In the genomic region with DNA sequence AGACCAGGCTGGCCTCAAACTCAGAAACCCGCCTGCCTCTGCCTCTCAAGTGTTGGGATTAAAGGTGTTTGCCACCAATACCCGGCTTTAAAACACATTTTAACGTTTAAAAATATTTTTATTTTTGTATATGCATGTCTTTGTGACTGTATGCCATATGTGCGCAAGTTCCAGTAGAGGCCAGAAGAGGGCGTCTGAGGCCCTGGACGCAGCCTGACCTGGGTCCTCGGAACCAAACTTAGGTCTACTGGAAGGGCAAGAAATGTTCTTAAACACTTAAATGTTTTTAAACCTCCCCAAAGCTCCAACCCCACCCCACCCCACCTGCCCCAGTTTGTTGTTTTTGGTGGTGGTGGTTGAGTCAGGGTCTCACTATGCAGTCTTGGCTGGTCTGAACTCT, we compare ENCODE assay signal across 12 mouse cellular contexts. TPM values are rescaled to one million over a fixed set of nuclear protein-coding genes. Genes with fewer than 3 reads are reported as not detected.
DNase-seq lines count a peak whose midpoint lies in the region; ATAC-seq and TF ChIP-seq lines count a peak whose summit lies in the region.
"Had no signal": no experiment of that assay in that cellular context is flagged by ENCODE, and none has a peak within 500 bp of the region (broad histone marks: within the 10 kb centered on the region; RNA-seq: fewer than 3 reads in every experiment).

No protein-coding gene starts in this region.

- TF ChIP-seq CTCF in kidney, postnatal 0 days (IDR thresholded peaks at IDR 0.05; ENCODE audit: low read depth) = peak; percentile 65

- no peak for ATAC-seq in CD4-positive, CD25-positive, alpha-beta regulatory T cell, adult 4 months
- no peak for ATAC-seq in kidney, postnatal 0 days (replicated peaks; ENCODE audit: low FRiP score, low read depth)

- no peak overlapping the region for H3K27ac ChIP-seq in kidney, postnatal 0 days

- WGBS in kidney, postnatal 0 days = 40% methylated on average over 7 of the region's 7 CpGs

- no peak overlapping the region for H3K4me3 ChIP-seq in kidney, postnatal 0 days (replicated peaks; ENCODE audit: low read depth, low read length)

- H3K27me3 ChIP-seq in kidney, postnatal 0 days (ENCODE audit: insufficient read depth, low read length) = no peaks in the 10 kb centered on the region

- H3K9me3 ChIP-seq in kidney, postnatal 0 days (replicated peaks; ENCODE audit: low read length) = no peaks in the 10 kb centered on the region

- H3K4me2 ChIP-seq in kidney, postnatal 0 days (ENCODE audit: low read length) = no peak overlapping the region

- DNase-seq in CD4-positive, CD25-positive, alpha-beta regulatory T cell, adult 2 months (ENCODE audit: low read depth, low spot score) = peak; percentile 26
- no peak for DNase-seq in kidney, postnatal 0 days (ENCODE audit: low spot score)
- no peak for DNase-seq in kidney, postnatal 25 days
- peak; percentile 45 for DNase-seq in retina, embryonic 14.5 days (ENCODE audit: low spot score)
- DNase-seq in retina, postnatal 1 day = no peak
- no peak for DNase-seq in T-cell, adult 2 months (ENCODE audit: low spot score)
- DNase-seq in ovary, postnatal 36 days (ENCODE audit: low spot score) = no peak
- DNase-seq: cerebellum, adult 8-10 months; gastrocnemius, postnatal 14 days; left cerebral cortex, postnatal 4 days had no signal

- H3K36me3 ChIP-seq in kidney, postnatal 0 days (ENCODE audit: insufficient read depth, low read length) = no peaks in the 10 kb centered on the region

- H3K4me1 ChIP-seq in kidney, postnatal 0 days (replicated peaks; ENCODE audit: insufficient read depth, low read length) = no peaks in the 10 kb centered on the region

- no peak overlapping the region for H3K9ac ChIP-seq in kidney, postnatal 0 days (ENCODE audit: low read depth, low read length)

RNA-seq across cellular contexts. Expression of a gene that starts 14.2 kb away (rescaled TPM):
- under 1 TPM in 1 of 2 experiments, not detected in 1; 0.59 TPM for polyA plus RNA-seq in CD4-positive, CD25-positive, alpha-beta regulatory T cell, adult 4 months (2017; shearing (Covaris generic))
- not detected in 2 replicates for polyA plus RNA-seq in kidney, postnatal 0 days (2015; fragmentation: Nextera tagmentation; extraction: Ambion mirVana)
- polyA plus RNA-seq: neural tube, embryonic 14.5 days had no signal

RNA-seq across cellular contexts. Expression of a gene that starts 21.9 kb away (rescaled TPM):
- polyA plus RNA-seq in CD4-positive, CD25-positive, alpha-beta regulatory T cell, adult 4 months (2017; shearing (Covaris generic)) = not detected
- 0.07 and 0.09 TPM in 2 replicates for polyA plus RNA-seq in kidney, postnatal 0 days (2015; fragmentation: Nextera tagmentation; extraction: Ambion mirVana)

RNA-seq across cellular contexts. Expression of a gene that starts 32.0 kb away (rescaled TPM):
- not detected for polyA plus RNA-seq in CD4-positive, CD25-positive, alpha-beta regulatory T cell, adult 4 months (2017; shearing (Covaris generic))
- polyA plus RNA-seq in kidney, postnatal 0 days (2015; fragmentation: Nextera tagmentation; extraction: Ambion mirVana) = 15.6 and 22.5 TPM in 2 replicates

Comparison
In these comparisons a context has a peak if more than half of its experiments do, and no peak if none do; other contexts are left out.
1. DNase-seq: peak in CD4-positive, CD25-positive, alpha-beta regulatory T cell, adult 2 months (single experiment) and retina, embryonic 14.5 days (single experiment); none in kidney, postnatal 0 days (single experiment), kidney, postnatal 25 days (0 of 2), retina, postnatal 1 day (single experiment), T-cell, adult 2 months (single experiment) and ovary, postnatal 36 days (single experiment).
2. RNA of a gene that starts 32.0 kb away (polyA plus RNA-seq): 15.6 to 22.5 TPM in kidney, postnatal 0 days; not detected in CD4-positive, CD25-positive, alpha-beta regulatory T cell, adult 4 months; every median in the first group is over 10 times any median in the second.